Mouse (Mus musculus): Measurements from ENCODE around the gene Gm12794.
"Not testable (repeated sequence)": the region's sequence is repeated elsewhere in the genome, so short reads cannot be mapped to it uniquely, and the experiment has no call there.

Gene Gm12794

GRCm38 (mm10) chr4:101940107-101940506 lies at the start of gene Gm12794:
Gene Gm12794 (plus strand): TSS chr4:101940407.
- DNase-seq (ENCODE audit: low read depth, low spot score) = not testable (repeated sequence)

- DNase-seq (ENCODE audit: low read depth, low spot score) = no peak
Observed at GRCm38 (mm10) chr4:101893656-101894420, 46.4 kb upstream of the Gm12794 start, which contains the start of gene C130073F10Rik. Gene C130073F10Rik (minus strand): TSS chr4:101893789.

GRCm38 (mm10) chr4:101908821-101909220 lies 31.4 kb upstream of the Gm12794 start, which contains the start of gene Gm12800:
Gene Gm12800 (plus strand): TSS chr4:101909121.
- not testable (repeated sequence) for DNase-seq (ENCODE audit: low read depth, low spot score)

DNA sequence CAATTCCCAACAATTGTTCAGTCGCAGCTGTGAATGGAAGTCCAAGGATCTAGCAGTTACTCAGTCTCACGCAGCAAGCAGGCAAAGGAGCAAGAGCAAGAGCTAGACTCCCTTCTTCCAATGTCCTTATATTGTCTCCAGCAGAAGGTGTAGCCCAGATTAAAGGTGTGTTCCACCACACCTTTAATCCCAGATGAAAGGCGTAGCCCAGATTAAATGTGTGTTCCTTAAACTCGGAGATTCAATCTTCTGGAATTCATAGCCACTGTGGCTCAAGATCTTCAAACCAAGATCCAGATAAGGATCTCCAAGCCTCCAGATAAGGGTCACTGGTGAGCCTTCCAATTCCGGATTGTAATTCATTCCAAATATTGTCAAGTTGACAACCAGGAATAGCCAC lies 40.7 kb downstream of the Gm12794 start, which contains the start of gene Gm12790:
Gene Gm12790 (minus strand): TSS at position 101 of the 400 bp plus-strand sequence.
- not testable (repeated sequence) for DNase-seq (ENCODE audit: low read depth, low spot score)

- DNase-seq (ENCODE audit: low read depth, low spot score) = no peak
Observed at GRCm38 (mm10) chr4:101985678-101986077, 45.5 kb downstream of the Gm12794 start.

DNA sequence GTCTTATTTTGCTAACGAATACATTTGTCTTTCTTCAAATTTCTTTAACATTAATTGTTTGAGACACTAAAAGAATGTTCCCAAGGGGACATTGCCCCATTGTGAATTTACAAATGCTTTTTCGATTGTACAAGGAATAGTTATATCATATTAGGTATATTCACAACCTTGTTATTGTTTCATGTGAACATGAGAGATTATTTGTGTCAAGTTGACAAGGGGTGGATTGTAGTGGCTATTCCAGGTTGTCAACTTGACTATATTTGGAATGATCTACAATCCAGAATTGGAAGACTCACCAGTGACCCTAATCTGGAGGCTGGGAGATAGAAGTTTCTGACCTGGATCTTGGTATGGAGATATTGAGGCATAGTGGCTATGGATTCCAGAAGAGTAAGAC lies 46.1 kb downstream of the Gm12794 start, which contains the start of gene Gm12789:
Gene Gm12789 (plus strand): TSS at position 301 of the 400 bp plus-strand sequence.
- DNase-seq (ENCODE audit: low read depth, low spot score) = not testable (repeated sequence)
